Mouse (Mus musculus) left cerebral cortex, adult 6 months (tissue): ENCODE data around the gene Tmem248. TPM values are rescaled to one million over a fixed set of nuclear protein-coding genes. Genes with fewer than 3 reads are reported as not detected.

Experiments used
- long read RNA-seq, 2 experiments: library from polyadenylated mRNA; unstranded; transcript quantifications; one replicate each; pipeline ENCODE4 v2.0.0; 2019 to 2020
- polyA plus RNA-seq: library from polyadenylated mRNA; unstranded; fragments of <200 nt; fragmentation: Nextera tagmentation; gene quantifications from 2 replicates; pipeline ENCODE4 v1.2.3, GENCODE M21; 2021

Gene Tmem248
- 9.6 and 25.2 TPM in 2 replicates for polyA plus RNA-seq
- long read RNA-seq, experiment 1, transcript Tmem248-202 (7 exons, 3,570 nt): major isoform, 36 of 57 reads
- long read RNA-seq, experiment 1, partial matches to known transcripts: 7 of 57 reads
- long read RNA-seq, experiment 1, other reads (novel, unspliced or antisense): 14 of 57 reads
- long read RNA-seq, experiment 2, partial matches to known transcripts: 12 of 16 reads
- long read RNA-seq, experiment 2, other reads (novel, unspliced or antisense): 2 of 16 reads

DNA sequence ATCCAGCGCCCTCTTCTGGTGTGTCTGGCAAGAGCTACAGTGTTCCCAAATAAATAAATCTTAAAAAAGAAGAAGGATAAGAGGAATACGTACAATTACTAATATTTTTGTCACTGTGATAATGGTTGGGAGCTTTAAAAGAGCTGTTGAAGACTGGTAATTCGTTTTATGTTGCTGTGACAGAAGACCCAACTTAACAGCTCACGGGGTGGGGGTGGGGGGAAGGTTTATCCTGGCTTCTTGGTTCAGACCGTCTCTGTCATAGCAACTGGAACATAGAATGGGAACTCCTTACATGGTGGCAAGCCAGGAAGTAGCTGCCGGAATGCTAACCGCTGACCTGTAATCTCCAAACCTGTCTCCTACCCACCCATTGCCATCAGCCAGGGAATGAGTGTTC is at the start of gene Tmem248:
Gene Tmem248 (plus strand): TSS at position 301 of the 400 bp plus-strand sequence.

DNA sequence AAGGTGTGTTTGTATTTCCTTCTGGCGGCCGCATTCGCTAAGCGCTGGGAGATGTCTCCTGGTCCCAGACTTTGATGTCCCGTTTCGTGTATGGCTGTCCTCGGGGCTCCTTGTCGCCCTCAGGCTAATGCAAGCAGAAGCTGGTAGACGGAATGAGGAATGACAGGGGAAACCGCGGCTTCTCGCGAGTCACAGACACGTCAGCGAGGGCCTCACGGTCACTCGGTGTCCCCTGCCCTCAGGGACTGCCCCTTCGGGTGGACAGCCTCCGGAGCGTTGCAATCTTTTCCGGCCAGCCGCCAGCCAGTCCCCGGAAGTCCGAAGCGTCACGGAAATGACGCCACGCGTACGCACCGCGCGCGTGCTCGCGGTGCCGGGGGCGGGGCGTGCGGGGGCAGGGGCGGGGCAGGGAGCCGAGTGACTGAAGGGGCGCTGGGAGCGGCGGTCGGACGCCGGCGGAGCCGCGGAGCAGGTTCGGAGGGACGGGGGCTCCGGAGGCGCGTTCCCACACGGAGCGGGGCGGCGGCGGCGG is 45.4 kb upstream of the Tmem248 start, which contains the start of gene Rabgef1:
Gene Rabgef1 (plus strand): TSS at position 376 of the 532 bp plus-strand sequence.

DNA sequence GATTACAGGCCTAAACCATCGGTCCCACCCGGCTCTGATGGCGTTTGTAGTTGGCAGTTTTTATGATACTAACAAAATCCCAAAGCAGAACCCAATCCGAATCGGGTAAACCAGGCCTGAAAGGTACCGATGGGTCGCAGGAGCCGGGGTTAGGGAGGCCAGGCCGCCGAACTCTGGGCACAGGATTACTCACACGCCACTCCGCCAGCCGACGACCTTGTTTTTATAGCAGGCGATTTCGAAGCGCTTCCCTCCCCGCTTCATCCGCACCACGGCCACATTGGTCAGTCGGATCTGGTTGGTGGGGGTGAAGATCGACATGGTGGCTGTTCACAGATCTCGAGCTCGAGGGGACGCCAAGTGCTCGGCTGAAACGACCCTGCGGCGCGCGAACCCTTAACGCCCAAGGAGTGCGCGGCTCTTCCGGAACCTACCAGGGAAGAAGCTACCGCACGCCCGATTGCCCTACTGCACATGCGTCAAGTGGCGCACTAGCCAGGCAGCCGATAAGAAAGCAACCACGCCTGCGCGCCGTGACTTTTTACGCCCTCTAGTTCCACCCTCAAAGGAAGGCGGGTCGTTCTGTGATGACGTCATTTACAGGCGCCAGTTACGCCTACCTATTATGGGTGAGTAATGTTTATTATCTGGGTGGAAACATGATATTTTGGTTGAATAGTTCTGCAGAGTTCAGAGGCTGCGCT is 38.3 kb downstream of the Tmem248 start, which contains the start of the genes Sbds and Tyw1:
Gene Sbds (minus strand): TSS at position 514 of the 704 bp plus-strand sequence.
Gene Tyw1 (plus strand): TSS at position 603 of the 704 bp plus-strand sequence.

Other genes with a start within 250 kb of the Tmem248 start
- gene Gusb, start 214.0 kb upstream of the Tmem248 start, polyA plus RNA-seq: 16.6 and 24.2 TPM in 2 replicates
- gene Asl, start 187.8 kb upstream of the Tmem248 start, polyA plus RNA-seq: 11.8 and 21.4 TPM in 2 replicates
- 39.5 and 49.4 TPM in 2 replicates for gene Crcp, start 187.8 kb upstream of the Tmem248 start, polyA plus RNA-seq
- gene Tpst1, start 143.8 kb upstream of the Tmem248 start, polyA plus RNA-seq: 26.8 and 37.0 TPM in 2 replicates
- gene Kctd7, start 72.2 kb upstream of the Tmem248 start, polyA plus RNA-seq: 10.8 and 11.1 TPM in 2 replicates
- 25.0 and 33.1 TPM in 2 replicates for gene Rabgef1, start 45.3 kb upstream of the Tmem248 start, polyA plus RNA-seq
- gene Sbds, start 38.4 kb downstream of the Tmem248 start, polyA plus RNA-seq: 121 and 138 TPM in 2 replicates
- 8.8 and 9.6 TPM in 2 replicates for gene Tyw1, start 38.5 kb downstream of the Tmem248 start, polyA plus RNA-seq
- gene Caln1, start 152.4 kb downstream of the Tmem248 start, polyA plus RNA-seq: 69.0 and 77.2 TPM in 2 replicates
- 1.3 and 2.2 TPM in 2 replicates for gene A330070K13Rik, start 167.6 kb downstream of the Tmem248 start, polyA plus RNA-seq